Mouse (Mus musculus): Measurements from ENCODE around the gene Trim63.

- no peak for TF ChIP-seq SMC3 (IDR thresholded peaks at IDR 0.05; ENCODE audit: low read depth, low read length)
- TF ChIP-seq GABPA (IDR thresholded peaks at IDR 0.05; ENCODE audit: insufficient replicate concordance, low read depth, low read length) = no peak
- no peak for TF ChIP-seq CTCF (conservative IDR thresholded peaks at IDR 0.05 in 1 of 2, IDR thresholded peaks at IDR 0.05 in 1 of 2; ENCODE audit: low read depth in 2 of 2, low read length in 2 of 2)
- TF ChIP-seq MAFK (IDR thresholded peaks at IDR 0.05; ENCODE audit: insufficient replicate concordance, low read length) = no peak
- no peak for TF ChIP-seq ZC3H11A (IDR thresholded peaks at IDR 0.05; ENCODE audit: low read depth, low read length)
These were observed 57.4 kb downstream of the Trim63 start for GRCm38 (mm10) chr4:134372294-134372747.
